Mouse (Mus musculus): Measurements from ENCODE around the gene Zbtb20.

Gene Zbtb20

DNA sequence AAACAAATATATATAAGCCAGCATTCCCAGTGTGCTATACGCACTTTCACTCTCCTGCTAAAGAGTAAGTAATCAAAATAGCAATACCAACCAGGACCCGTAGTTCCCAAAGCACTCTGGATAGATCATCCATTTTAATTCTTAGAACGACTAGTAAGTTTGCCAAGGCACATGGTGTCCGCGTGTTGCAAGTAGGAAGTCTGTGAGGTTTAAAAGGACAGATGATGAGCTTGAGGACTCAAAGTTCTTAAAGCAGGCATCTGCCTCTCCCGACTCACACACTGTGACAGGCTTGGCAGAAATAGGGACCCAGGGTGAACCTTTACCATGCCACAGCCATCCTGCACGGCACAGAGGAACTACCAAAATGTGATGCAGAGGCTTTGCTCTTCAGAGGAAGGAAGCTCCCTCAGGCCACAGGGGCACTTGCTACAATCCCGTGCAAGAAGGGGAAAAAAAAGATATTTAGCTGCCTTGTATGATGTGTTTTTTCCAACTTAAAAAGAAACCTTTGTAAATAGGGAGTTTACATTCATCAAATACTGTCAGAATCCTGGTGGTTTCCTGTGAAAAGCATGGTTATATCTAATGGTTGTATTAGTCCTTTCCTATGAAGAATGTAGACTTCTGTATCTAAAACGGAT lies 619.6 kb downstream of the Zbtb20 start:
- DNase-seq = no peak

DNA sequence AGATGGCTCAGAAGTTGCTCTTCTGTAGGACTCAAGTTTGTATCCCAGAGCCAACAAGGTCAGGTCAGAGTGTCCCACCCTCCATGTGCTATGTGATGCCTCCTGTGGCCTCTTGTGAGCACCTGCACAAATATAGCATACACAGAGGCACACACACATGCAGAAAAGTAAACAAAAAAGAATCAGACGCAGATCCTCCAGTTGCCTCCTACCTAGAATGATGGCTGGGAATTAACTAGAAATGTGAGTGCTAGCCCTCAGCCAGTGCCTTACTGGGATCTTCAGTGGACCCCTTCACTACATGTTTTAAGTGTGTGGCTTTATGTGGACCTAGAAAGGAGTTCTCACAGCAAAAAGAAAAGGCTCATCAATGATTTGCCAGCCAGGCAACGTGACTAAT lies 621.4 kb downstream of the Zbtb20 start:
- DNase-seq = no peak

DNA sequence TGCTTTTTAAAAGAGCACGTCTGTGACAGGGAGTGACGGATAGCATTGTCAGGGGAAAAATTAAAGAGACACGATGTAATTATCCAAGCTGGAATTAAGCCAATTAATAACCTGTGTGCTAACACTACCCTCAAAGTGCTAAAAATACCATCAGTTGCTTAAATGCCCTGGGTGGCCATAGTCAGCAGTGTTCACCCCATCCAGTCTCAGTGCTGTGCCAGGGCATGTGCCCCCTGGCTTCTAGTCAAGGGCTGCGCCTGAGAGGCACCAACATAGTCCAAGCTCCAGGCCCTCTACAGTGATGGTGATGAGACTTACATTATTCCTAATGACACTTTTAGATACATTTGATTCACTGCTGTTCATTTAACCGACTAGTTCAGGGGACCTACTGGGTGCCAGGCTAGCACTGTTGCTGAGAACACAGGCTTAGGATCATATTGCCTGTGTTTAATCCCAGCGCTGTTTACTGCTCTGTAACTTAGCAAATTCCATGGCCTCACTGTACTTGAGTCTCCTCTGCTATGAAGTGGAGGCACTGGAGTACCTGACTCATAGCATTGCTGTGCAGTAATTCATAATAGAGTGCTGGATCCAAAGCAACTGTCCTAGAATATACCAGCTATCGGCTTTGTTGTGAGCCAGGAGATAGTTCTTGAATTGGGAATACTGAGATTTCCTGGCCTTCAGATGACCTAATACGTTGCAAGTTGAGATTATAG lies 624.6 kb downstream of the Zbtb20 start:
- no peak for DNase-seq

DNA sequence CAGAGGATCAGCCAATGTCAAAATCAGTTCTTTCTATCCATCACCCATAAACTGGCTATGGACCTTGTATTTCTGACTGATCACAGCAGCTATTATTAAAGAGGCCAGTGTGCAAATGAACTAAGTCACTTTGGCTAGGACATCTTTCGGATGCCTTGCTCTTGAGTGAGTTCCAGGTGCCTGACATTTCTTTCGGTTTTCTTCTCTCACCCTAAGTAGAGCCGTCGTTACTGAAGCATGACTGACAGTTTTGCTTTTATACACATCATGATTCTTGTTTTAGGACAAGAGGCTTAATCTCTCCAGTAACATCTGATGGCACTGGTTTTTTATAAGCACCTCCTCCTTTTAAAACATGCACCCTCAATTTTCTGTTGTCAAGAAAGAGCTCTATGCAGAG lies 625.6 kb downstream of the Zbtb20 start:
- DNase-seq = no peak

DNA sequence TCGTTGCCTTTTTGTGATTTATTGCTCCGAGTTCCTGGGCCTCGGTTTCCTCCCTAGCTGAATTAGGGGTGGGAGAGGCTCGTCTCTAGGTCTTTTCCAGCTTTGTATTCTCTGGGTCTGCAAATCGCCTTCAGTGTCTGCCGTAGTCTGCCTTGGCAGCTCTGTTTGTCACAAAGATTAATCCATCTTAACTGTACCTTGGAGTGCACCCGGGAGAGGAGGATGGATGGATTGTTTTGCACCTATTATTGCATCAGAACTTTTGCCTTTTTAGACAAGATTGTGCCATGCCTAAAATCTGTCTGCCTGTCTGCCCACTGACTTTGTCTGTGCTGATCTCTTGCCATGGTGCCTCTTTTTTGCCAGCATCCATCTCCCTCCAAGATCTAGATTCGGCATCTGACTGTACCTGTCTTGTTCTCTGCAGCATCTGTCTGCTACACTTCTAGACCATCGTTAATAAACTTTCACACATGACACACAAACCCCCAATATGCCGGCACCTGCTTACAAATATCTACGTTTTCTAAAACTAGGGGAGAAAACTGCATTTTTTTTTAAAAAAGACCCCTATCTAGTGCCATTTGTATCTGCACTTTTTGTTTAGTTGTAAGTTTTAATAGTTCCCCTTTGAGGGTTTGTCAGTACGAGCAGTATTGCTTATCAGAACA lies 626.8 kb downstream of the Zbtb20 start:
- no peak for DNase-seq

DNA sequence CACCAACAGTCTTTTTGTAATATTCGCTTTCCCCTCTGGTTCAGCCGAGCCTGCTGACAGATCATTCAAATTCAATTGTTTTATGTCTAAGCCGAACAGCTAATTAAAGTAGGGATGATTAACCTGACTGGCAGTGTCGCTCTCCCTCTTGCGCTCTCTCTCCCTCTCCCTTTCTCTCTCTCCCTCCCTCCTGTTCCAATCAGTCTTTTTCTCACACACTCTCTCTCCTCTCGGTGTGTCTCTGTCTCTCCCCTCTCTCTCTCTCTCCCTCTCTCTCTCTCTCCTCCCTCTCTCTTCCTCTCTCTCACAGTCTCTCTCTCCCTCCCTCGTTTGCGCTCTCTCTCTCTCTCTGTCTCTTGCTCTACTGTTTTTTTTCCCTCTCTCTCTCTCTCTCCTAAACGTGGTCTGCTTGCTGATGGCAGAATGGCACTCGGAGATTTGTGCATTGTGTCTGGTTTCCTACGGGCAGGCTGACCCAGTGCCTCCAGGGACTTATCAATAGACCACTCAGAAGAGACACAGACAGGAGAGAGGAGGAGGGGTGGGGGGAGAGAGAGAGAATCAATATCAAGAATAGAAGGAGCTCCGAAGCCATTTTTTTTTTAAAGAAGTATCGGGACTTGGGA lies 627.4 kb downstream of the Zbtb20 start:
- no peak for DNase-seq

DNA sequence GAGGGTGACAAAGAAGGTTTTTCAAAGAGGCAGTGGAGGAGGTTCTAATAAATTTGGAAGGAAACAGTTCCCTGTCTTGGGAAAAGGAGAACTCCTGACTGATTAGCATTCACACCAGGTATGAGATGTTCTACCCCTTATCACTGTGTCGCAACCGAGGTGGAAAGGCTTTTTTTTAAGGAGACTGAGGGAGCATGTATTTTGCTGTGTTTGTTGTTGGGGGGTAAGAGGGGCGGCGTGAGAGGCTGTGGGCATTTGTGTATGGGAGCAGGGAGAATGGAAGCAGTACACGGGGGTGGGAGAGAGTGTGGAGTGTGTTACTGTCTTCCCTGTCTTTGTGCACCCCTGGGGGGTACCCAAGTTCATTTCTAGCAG lies 627.9 kb downstream of the Zbtb20 start:
- DNase-seq = no peak

DNA sequence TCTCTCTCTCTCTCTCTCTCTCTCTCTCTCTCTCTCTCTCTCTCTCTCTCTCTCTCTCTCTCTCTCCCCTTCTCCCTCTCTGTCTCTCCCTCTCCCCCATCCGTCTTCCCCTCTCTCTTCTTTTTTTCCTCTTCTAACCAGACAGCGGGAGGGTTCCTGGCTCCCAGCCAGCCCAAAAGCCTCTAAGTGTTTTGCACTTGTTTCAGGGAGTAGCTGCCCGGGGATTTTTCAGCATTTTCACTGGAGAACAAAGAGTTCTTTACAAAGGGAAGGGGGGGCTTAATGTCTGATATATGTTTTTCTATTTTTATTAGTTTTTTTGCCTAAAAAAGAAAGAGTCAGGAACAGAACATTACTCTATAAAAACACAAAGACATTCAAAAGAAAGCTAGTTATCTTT lies 628.5 kb downstream of the Zbtb20 start:
- DNase-seq = no peak

DNA sequence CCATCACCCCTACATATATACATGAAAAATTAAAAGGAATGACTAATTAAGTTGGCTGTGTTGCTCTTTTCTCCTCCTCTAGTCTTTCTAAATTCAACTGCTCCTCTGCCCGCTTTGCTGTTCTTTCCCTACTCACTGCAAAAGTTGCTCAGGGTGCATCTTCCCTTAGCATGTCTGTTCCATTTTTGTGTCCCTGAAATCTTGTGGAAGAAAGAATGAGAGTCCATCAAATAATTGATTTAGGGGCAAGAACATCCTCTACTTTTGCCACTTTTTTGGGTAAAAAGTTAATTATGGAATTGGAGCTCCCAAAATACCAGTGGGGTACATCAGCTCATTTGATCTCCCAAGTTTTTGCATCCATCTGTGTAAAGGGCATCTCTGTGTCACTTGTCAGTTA lies 628.9 kb downstream of the Zbtb20 start:
- no peak for DNase-seq

DNA sequence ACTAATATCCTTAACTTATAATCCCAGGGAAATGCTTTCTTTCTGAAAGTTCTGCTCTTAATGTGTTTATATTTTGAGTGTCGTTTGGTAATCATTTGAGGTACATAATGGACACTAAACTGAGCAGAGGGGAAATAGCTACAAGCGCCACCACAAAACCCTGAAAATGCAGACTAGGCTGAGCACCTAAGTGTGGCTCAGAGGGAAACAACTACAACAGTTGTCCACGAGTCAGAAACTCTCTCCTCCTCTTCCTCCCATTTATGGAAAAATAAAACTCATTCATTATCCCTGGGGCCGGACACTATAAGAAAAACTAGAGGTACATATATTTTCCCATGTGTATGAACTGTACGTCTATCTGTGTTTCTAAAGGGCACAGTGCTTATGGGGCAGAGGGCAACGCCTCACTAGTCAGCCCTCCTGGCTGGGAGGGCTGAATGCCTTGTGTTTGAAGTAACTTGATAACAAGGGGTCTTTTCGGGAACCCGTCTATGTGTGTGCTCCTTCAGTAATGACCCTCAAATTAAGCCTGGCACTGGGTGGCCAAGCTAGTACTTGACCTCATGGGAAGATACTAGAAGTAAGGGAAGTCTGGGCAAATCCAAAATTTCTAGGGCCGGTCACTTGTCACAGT lies 629.8 kb downstream of the Zbtb20 start:
- DNase-seq = no peak

DNA sequence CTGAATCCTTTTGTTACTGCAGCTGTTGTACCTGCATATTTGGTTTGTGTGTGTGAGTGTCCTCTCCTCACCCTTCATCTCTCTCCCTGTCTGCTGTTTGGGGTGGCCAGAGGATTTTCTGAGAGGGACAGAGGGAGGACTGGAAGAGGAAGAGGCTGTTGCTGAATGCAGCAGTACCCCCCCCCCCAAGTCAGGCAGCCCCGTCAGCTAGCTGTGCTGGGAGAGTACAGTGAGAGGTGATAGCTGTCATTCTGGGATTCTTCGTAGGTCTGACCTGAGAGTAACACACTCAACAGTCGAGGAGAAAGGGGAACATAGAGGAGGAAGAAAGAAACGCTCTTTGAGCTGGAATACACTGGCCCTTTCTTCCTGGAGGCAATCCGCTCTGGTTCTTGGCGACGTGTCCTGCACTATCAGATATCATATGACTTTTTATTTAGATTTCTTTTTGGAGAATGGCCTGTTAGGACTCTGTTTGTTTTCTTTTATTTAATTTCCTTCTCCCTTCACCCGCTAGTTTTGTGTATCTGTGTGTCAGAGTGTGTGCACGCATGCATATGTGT lies 630.6 kb downstream of the Zbtb20 start:
- DNase-seq = no peak

DNA sequence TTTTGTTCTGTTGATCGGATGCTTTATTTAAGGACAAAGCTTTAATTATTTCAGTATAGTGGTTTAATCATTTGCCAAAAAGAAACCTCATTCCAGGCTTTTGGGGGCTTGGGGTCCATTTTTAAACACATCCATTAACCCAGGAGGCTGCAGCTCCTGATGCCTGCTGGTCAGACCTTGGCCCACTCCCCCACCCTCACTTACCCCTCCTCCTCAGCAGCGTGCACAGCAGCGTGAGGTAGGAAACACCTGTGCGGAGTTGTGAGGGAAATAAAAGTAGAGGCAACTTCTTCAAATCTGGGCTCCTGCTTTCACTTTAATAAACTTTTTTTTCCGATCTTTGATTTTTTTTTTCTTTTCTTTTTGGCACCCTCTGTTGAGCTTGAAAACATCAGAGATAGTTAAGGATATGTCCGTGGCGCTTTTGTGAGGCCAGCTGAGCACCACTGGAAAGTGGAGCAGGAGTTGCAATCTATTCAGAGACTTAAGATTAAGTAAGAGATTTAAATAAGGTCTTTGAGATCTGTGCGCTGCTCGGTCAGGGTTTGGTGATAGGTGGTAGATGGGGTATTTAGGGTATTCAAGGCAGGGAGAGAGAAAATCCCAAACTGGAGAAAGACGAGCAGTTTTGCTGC lies 631.2 kb downstream of the Zbtb20 start:
- no peak for DNase-seq

DNA sequence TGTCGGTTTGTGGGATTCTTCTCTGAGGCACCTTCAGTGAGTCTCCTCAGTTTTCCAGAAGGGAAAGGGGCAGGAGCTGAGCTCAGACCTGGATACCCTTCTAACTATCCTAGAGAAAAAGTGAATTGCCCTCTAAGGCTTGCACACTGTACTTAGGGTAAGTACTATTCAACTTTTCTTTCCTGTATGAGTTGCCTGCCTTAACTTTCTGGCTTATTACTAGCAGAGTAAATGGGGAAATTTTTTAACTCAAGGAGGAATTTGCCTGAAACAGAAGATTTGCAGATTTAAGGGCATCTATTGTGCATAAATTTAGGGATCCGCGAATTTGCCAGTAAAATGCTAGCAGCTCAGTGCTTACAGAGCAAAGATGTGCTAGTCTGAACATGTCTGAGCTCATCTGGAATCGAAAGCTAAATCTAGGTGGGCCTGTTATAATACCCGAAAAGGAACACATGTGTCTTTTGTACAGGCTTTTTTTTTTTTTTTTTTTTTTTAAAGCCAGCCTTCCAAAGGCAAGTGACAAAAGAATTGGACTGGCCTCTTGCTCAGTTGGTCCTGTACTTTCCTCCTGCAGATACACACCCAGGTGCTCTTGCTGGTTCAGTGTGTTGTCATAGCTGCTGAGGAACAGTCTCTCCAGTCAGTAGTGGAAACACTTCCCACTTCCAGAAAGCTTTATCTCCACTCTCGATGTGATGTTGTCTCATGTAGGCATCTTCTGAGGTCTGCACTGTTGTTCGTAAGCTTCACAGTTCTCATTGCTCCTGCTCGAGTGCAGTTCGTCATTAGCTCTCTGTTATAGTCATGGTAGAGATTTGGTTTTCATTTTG lies 632.7 kb downstream of the Zbtb20 start:
- no peak for DNase-seq

DNA sequence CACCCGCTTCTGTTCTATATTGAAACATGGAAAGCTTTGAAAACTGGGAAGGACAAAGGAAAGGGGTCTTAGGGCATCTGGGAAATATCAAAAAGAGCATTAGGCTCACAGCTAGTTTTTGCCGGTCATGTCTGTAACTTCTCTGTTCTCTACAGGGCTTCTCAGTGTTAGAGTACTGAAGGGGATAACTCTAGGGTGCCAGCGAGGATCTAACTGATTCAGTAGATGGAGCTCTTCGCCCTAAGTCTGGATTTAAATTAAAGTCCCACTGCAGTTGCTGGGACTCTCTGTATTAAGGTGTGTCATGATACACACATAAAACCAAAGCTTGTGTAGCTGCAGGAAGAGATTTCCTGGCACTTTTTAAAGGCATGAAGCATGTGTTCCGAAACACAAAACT lies 634.8 kb downstream of the Zbtb20 start:
- DNase-seq = no peak

DNA sequence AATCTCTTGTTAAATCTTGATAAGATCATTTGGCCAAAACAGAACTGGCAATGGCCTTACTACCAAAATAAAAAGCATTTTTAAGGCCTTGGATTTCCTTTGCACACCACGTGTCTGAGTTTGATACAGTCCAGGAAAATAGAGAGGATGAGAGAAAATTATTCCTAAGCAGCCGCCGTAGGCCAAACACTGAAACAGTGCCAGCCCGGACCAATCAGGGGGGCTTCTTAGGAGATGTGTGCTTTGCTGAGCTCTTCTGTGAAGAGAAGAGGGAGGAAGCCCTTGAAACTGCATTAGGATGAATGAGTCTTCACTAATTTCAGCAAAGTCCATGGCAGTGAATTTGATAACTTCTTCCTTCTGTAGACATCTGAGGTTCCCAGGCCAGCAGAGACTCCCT lies 635.9 kb downstream of the Zbtb20 start:
- no peak for DNase-seq

DNA sequence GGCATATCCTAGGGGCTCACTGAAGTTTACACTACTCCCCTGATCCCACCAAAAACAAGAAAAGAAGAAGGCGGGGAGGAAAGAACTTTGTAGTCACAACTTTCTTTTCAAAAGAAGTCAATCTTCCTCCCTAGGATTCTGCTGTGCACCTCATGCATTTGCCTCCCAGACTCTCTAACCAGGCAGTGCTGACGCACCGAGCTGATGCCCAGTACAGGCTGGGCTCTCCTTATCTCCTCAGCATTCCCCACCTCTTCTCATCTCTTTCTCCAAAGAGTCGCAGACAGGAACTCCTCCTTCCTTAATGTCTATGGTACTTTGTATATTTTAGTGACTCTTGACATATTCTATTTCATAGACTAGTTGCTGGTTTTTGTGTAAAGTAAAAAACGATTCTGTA lies 638.3 kb downstream of the Zbtb20 start:
- no peak for DNase-seq

DNA sequence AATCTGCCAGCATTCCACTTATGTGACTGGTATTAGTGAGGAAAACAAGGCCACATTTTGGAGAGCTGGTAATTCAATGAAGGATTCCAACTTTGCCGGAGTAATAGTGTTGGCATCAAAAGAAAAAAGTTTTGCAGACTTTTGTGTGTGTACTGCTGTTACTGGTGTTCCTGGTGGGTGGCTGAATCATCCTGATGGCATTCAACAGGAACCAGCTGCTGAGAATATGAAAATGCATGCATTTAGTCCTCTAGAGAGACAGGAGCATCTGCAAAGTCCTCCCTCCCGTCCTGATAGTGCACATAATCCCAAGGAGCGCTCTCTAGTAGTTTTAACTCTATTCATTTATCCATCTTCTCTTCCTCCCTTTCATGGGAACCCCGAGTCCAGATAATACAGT lies 639.9 kb downstream of the Zbtb20 start:
- DNase-seq = no peak

DNA sequence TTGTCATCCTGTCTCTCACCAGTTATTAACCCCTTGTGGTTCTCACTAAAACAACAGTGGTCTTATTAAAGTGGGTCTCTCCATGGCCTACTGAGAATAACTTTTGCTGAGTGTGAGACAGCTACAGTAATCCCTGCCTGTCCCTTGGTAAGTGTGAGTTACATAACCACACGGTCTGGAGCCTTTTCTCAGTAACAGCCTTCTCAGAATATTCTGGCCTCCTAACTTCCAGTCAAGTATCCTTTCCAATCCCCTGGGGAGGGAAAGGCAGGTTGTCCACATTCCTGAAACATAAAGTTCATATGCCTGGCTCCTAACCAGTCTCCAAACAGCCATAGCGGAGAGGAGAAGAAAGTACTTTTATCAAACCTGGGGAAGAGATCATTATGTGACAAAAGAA lies 644.6 kb downstream of the Zbtb20 start:
- DNase-seq = peak; percentile 22

DNA sequence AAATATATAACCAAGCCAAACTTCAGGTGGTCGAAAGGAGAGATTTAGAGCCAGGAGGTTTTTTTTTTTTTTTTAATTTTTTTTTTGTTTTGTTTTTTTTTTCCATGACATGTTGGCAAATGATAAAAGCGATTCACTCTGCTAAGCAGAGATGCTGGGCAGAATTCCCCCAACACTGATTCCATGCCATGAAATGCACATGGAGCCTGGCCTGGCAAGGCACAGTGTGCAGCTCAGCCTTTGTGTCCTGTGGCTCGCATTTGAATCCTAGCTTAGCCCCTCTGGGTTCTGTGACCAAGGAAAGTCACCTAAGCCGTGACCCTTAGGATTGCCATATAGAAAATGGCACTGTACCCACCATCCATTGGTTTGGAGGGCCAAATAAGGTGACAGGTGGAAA lies 646.8 kb downstream of the Zbtb20 start:
- DNase-seq = no peak

DNA sequence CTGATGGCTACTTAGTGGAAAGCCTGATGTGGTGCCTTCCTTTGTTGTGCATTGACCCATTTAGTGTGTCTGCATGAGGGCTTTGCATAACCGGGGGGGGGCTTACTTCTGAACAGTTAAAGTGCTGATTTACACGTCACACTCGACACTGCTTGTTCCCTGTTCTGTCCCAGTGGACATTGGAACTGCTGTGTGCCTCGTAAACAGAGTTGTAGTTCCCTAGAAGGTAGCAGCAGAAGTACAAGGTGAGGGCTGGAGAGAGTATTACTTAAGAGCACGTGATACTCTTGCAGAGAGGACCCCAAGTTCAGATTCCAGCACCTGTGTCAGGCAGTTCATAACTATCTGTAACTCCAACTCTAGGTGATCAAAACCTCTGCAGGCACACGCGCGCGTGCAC lies 648.5 kb downstream of the Zbtb20 start:
- DNase-seq = peak; percentile 1

DNA sequence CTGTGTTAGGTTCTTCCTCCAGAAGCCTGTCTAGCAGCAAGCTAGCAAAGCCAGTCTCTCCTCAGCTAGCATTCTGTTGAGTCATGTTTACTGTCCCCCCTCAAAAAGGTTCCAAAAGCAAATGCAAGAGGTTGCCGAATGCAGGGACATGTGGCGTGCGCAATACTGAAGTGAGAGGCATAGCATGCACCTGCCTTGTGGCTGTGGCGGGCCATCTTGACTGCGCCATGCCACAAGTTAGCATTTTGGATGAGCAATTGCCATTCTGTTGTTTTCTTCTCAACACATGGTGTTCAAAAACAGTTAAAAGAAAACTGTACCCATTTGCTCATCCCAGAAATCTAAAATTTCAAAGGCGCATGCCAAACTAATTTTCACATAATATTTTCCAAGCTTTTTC lies 649.9 kb downstream of the Zbtb20 start:
- DNase-seq = no peak

DNA sequence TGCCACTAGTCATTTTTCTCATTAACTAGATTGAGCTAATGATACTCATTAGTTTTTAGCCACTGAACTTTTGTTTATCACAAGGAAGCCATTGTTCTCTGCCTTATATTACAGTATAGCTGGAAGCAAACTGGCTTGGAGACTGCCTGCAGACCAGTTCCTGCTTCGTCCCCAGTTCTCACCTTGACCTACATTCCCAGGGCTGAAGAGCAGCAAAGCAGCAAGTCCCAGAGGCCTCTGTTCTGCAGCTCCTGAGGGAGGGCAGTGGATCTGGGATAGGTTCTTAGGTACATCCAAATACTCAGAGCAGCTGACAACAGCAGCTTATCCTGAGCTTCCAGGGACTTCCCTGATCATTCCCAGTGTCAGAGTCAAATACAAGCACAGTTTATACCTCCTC lies 652.6 kb downstream of the Zbtb20 start:
- no peak for DNase-seq
